Mouse (Mus musculus) myocyte (in vitro differentiated cells): ENCODE results near the gene Fam83c. TPM values are rescaled to one million over a fixed set of nuclear protein-coding genes. Genes with fewer than 3 reads are reported as not detected.

ENCODE experiments used
- H3K27me3 ChIP-seq: one replicate; pipeline ENCODE4 v1.6.1; 2011; ENCODE audit not compliant: control insufficient read depth, insufficient read depth, insufficient read length
- H3K36me3 ChIP-seq: one replicate; pipeline ENCODE4 v1.6.1; 2011; ENCODE audit not compliant: control insufficient read depth, insufficient read depth
- H3K4me2 ChIP-seq: one replicate; pipeline ENCODE4 v1.6.1; 2011; ENCODE audit warnings: low read depth, control low read depth
- H3K4me3 ChIP-seq: one replicate; pipeline ENCODE4 v1.5.1; 2011; ENCODE audit warnings: mild to moderate bottlenecking, control low read depth, moderate library complexity
- H3K79me2 ChIP-seq: one replicate; pipeline ENCODE4 v1.6.1; 2011; ENCODE audit not compliant: control insufficient read depth, insufficient read depth
- H3ac ChIP-seq: one replicate; pipeline ENCODE4 v1.6.1; 2011; ENCODE audit not compliant: control insufficient read depth, insufficient read length
- CEBPB ChIP-seq: IDR thresholded peaks from 2 replicates; pipeline ENCODE4 v1.6.1; 2011; ENCODE audit warnings: mild to moderate bottlenecking, moderate library complexity; ENCODE audit not compliant: poor library complexity, insufficient read depth, severe bottlenecking
- E2F4 ChIP-seq: IDR thresholded peaks from one replicate; pipeline ENCODE4 v1.6.1; 2011; ENCODE audit warnings: mild to moderate bottlenecking, control low read depth, moderate library complexity; ENCODE audit not compliant: insufficient read depth
- MAX ChIP-seq: IDR thresholded peaks from one replicate; pipeline ENCODE4 v1.6.1; 2011; ENCODE audit warnings: low read depth, mild to moderate bottlenecking, control low read depth
- MYOD1 ChIP-seq, 3 experiments: IDR thresholded peaks; one replicate each; pipeline ENCODE4 v1.6.1; 2011; ENCODE audit warnings: control low read depth in 2 of 3, low read depth in 2 of 3, mild to moderate bottlenecking in 2 of 3, moderate library complexity in 1 of 3; ENCODE audit not compliant: insufficient read length in 2 of 3, control insufficient read depth in 1 of 3
- MYOG ChIP-seq, 3 experiments: IDR thresholded peaks; one replicate each; pipeline ENCODE4 v1.6.1; 2011; ENCODE audit warnings: control low read depth in 2 of 3, low read depth in 2 of 3, mild to moderate bottlenecking in 2 of 3; ENCODE audit not compliant: insufficient read length in 2 of 3, control insufficient read depth in 1 of 3, insufficient read depth in 1 of 3
- POLR2A ChIP-seq: IDR thresholded peaks from one replicate; pipeline ENCODE4 v1.6.1; 2011; ENCODE audit warnings: low read depth, mild to moderate bottlenecking, control low read depth, moderate library complexity; ENCODE audit not compliant: insufficient read length
- POLR2AphosphoS2 ChIP-seq: IDR thresholded peaks from one replicate; pipeline ENCODE4 v1.6.1; 2011; ENCODE audit warnings: low read depth, control low read depth; ENCODE audit not compliant: insufficient read length
- REST ChIP-seq: IDR thresholded peaks from one replicate; pipeline ENCODE4 v1.6.1; 2011; ENCODE audit warnings: mild to moderate bottlenecking, control low read depth, moderate library complexity; ENCODE audit not compliant: insufficient read depth, insufficient read length
- SRF ChIP-seq: IDR thresholded peaks from one replicate; pipeline ENCODE4 v1.6.1; 2011; ENCODE audit warnings: low read depth; ENCODE audit not compliant: control insufficient read depth, insufficient read length
- TCF12 ChIP-seq: IDR thresholded peaks from one replicate; pipeline ENCODE4 v1.6.1; 2011; ENCODE audit warnings: mild to moderate bottlenecking, control low read depth; ENCODE audit not compliant: poor library complexity, insufficient read depth, severe bottlenecking
- TCF3 ChIP-seq: IDR thresholded peaks from one replicate; pipeline ENCODE4 v1.6.1; 2011; ENCODE audit warnings: low read depth, control low read depth; ENCODE audit not compliant: insufficient read length
- USF1 ChIP-seq: IDR thresholded peaks from one replicate; pipeline ENCODE4 v1.6.1; 2011; ENCODE audit warnings: low read depth, mild to moderate bottlenecking, control low read depth, moderate library complexity
- polyA plus RNA-seq: library from polyadenylated mRNA; unstranded; fragments of >200 nt; fragmentation: generic; extraction: Trizol; gene quantifications from one replicate; pipeline ENCODE4 v1.2.1, GENCODE M21; 2012; ENCODE audit warnings: missing spikeins

Fam83c gene
- polyA plus RNA-seq, 1 experiment, result not detected

GRCm38 (mm10) chr2:155817301-155818245 lies 17.1 kb downstream of the Fam83c start:
- no peak for TF ChIP-seq MAX
- TF ChIP-seq CEBPB, result peak; percentile 94
- TF ChIP-seq MYOD1 (IDR thresholded peaks at IDR 0.05; ENCODE audit: control insufficient read depth in 1 of 3, insufficient read length in 2 of 3, low read depth in 2 of 3), result peak in 1 of 3 experiments; percentile 17
- Histone ChIP-seq H3K36me3 (peaks cover 12% of the 10 kb centered on the region), H3ac (no peak overlapping the region), H3K27me3 (no peaks in the 10 kb centered on the region), H3K4me3 (peak overlapping the region; percentile 43), H3K79me2 (no peaks in the 10 kb centered on the region), H3K4me2 (peak overlapping the region; percentile 90)

- no peak overlapping the region for H3K4me3 ChIP-seq
- H3K4me2 ChIP-seq, result no peak overlapping the region
- no peaks in the 10 kb centered on the region for H3K36me3 ChIP-seq
- no peaks in the 10 kb centered on the region for H3K79me2 ChIP-seq
- H3K27me3 ChIP-seq, result no peaks in the 10 kb centered on the region
- TF ChIP-seq POLR2AphosphoS2, result peak; percentile 15
- TF ChIP-seq TCF12, result no peak
- TF ChIP-seq SRF, result no peak
- TF ChIP-seq MAX, result no peak
- TF ChIP-seq TCF3, result no peak
- TF ChIP-seq MYOG (IDR thresholded peaks at IDR 0.05; ENCODE audit: control insufficient read depth in 1 of 3, insufficient read depth in 1 of 3, insufficient read length in 2 of 3, low read depth in 2 of 3), result no peak
- TF ChIP-seq USF1, result no peak
- no peak for TF ChIP-seq REST
- TF ChIP-seq E2F4, result no peak
- no peak for TF ChIP-seq POLR2A
- no peak for TF ChIP-seq CEBPB
- TF ChIP-seq MYOD1 (IDR thresholded peaks at IDR 0.05; ENCODE audit: control insufficient read depth in 1 of 3, insufficient read length in 2 of 3, low read depth in 2 of 3), result peak in 1 of 3 experiments; percentile 8
- no peak overlapping the region for H3ac ChIP-seq
Measured at GRCm38 (mm10) chr2:155816179-155816578, 18.5 kb downstream of the Fam83c start.

- no peak for TF ChIP-seq SRF
- no peak for TF ChIP-seq MYOD1 (IDR thresholded peaks at IDR 0.05; ENCODE audit: control insufficient read depth in 1 of 3, insufficient read length in 2 of 3, low read depth in 2 of 3)
- no peak for TF ChIP-seq TCF3
- TF ChIP-seq USF1, result no peak
- TF ChIP-seq POLR2A, result no peak
- no peak for TF ChIP-seq TCF12
- no peak for TF ChIP-seq POLR2AphosphoS2
- H3ac ChIP-seq, result no peak overlapping the region
- no peaks in the 10 kb centered on the region for H3K36me3 ChIP-seq
- H3K79me2 ChIP-seq, result no peaks in the 10 kb centered on the region
- H3K4me2 ChIP-seq, result no peak overlapping the region
- H3K4me3 ChIP-seq, result no peak overlapping the region
- H3K27me3 ChIP-seq, result no peaks in the 10 kb centered on the region
Measured at GRCm38 (mm10) chr2:155814829-155815228, 19.8 kb downstream of the Fam83c start.

GRCm38 (mm10) chr2:155812637-155813036 lies 22.0 kb downstream of the Fam83c start:
- Histone ChIP-seq H3ac (no peak overlapping the region), H3K79me2 (no peaks in the 10 kb centered on the region), H3K27me3 (no peaks in the 10 kb centered on the region), H3K4me3 (no peak overlapping the region), H3K4me2 (no peak overlapping the region), H3K36me3 (no peaks in the 10 kb centered on the region)
- TF ChIP-seq POLR2AphosphoS2, result no peak
- no peak for TF ChIP-seq MAX
- no peak for TF ChIP-seq TCF3
- no peak for TF ChIP-seq REST
- TF ChIP-seq USF1, result no peak
- no peak for TF ChIP-seq POLR2A
- TF ChIP-seq E2F4, result no peak
- TF ChIP-seq SRF, result no peak
- no peak for TF ChIP-seq TCF12
- no peak for TF ChIP-seq MYOD1 (IDR thresholded peaks at IDR 0.05; ENCODE audit: control insufficient read depth in 1 of 3, insufficient read length in 2 of 3, low read depth in 2 of 3)
- no peak for TF ChIP-seq CEBPB
- no peak for TF ChIP-seq MYOG (IDR thresholded peaks at IDR 0.05; ENCODE audit: control insufficient read depth in 1 of 3, insufficient read depth in 1 of 3, insufficient read length in 2 of 3, low read depth in 2 of 3)

GRCm38 (mm10) chr2:155811821-155812396 lies 22.7 kb downstream of the Fam83c start:
- TF ChIP-seq REST, result no peak
- no peak for TF ChIP-seq USF1
- no peak for TF ChIP-seq MYOG (IDR thresholded peaks at IDR 0.05; ENCODE audit: control insufficient read depth in 1 of 3, insufficient read depth in 1 of 3, insufficient read length in 2 of 3, low read depth in 2 of 3)
- TF ChIP-seq MAX, result no peak
- no peak for TF ChIP-seq MYOD1 (IDR thresholded peaks at IDR 0.05; ENCODE audit: control insufficient read depth in 1 of 3, insufficient read length in 2 of 3, low read depth in 2 of 3)
- TF ChIP-seq TCF3, result no peak
- no peak for TF ChIP-seq SRF
- TF ChIP-seq TCF12, result no peak
- TF ChIP-seq CEBPB, result no peak
- TF ChIP-seq POLR2AphosphoS2, result no peak
- TF ChIP-seq POLR2A, result no peak
- no peak for TF ChIP-seq E2F4
- H3K79me2 ChIP-seq, result no peaks in the 10 kb centered on the region
- no peak overlapping the region for H3K4me3 ChIP-seq
- no peak overlapping the region for H3ac ChIP-seq
- no peaks in the 10 kb centered on the region for H3K27me3 ChIP-seq
- no peaks in the 10 kb centered on the region for H3K36me3 ChIP-seq
- no peak overlapping the region for H3K4me2 ChIP-seq
